Mouse (Mus musculus) left cerebral cortex, postnatal 10 days (tissue): Measurements from ENCODE around the gene Efcab10. TPM values are rescaled to one million over a fixed set of nuclear protein-coding genes. Genes with fewer than 3 reads are reported as not detected.

Experiments used
- DNase-seq, 2 experiments: peaks; one replicate each; pipeline ENCODE4 v3.0.0; 2021 to 2022; ENCODE audit warnings: low spot score in 2 of 2, mixed read lengths in 1 of 2; ENCODE audit errors: extremely low spot score in 1 of 2
- intact Hi-C: fragments of 180-260 bp; cut with DNase I; formaldehyde crosslinking; loops from one replicate; pipeline ENCODE4 v1.15.1; 2025
- total RNA-seq, 2 experiments: library from RNA; stranded (reverse); gene quantifications; 2 replicates each; pipeline ENCODE4 v1.2.3; 2021

Gene Efcab10
- 1 to 10 TPM; 1.6 to 1.9 TPM for total RNA-seq

GRCm38 (mm10) chr12:33394804-33395623 is at the start of gene Efcab10:
Gene Efcab10 (plus strand): TSS chr12:33394854.
- peak; percentile 36 to 74 for DNase-seq
- intact Hi-C loops = loop anchor here (10.0 kb wide), 1 partner anchor 1260 kb away; no protein-coding TSS in a partner anchor

- intact Hi-C loops = no loop called here
- peak in 1 of 2 experiments; percentile 49 for DNase-seq
Measured at GRCm38 (mm10) chr12:33344970-33345772, 49.5 kb upstream of the Efcab10 start.

DNA sequence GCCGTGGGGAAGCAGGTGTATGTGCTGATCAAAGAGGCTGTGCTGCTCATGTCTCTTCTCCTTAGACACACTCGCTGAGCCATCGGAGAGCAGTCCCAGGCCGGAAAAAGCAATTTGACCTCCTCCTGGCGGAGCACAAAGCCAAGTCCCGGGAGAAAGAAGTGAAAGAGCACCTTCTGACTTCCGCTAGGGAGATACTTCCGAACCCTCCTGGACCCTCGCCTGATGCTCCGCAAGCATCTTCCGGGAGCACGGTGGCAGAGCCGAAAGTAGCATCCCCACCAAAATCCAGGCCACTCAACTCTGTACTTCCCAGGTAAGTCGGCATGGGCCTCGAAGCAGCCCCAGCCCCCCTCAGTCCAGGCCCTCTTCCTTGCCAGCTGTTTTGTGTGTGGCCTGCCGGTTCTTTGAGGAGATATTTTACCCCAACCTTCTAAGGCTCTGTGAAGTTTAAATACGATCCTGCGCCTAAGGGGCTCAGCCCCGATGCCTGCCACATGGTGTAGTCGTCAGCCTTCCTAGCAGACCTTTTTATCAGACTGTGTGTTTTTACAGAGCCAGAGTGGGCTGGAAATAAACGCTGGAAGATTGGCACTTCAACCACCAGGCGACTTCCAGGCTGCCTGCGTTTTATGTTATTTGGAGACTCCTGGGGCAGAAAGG is 48.8 kb upstream of the Efcab10 start:
- intact Hi-C loops = no loop called here
- DNase-seq = no peak

GRCm38 (mm10) chr12:33352671-33353070 is 42.0 kb upstream of the Efcab10 start:
- no peak for DNase-seq
- intact Hi-C loops = no loop called here

DNA sequence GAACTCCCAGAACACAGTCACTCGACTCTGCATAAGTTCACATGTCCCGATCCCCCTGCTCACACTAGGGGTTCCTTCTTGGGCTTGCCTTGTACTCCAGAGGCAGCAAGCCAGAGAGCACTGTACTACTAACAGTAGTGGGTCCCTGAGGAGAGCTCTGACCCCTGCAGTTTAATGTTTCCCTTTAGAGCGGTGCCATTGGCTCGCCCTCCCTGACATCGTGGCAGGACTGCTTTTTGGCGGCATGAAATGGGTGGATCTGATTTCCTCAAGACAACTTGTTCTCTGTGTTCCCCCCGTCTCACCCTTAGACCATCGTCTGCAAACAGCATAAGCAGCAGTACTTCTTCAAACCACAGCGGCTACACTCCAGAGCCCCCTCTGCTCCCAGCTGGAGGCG is 36.3 kb upstream of the Efcab10 start:
- DNase-seq = no peak
- intact Hi-C loops = no loop called here

DNA sequence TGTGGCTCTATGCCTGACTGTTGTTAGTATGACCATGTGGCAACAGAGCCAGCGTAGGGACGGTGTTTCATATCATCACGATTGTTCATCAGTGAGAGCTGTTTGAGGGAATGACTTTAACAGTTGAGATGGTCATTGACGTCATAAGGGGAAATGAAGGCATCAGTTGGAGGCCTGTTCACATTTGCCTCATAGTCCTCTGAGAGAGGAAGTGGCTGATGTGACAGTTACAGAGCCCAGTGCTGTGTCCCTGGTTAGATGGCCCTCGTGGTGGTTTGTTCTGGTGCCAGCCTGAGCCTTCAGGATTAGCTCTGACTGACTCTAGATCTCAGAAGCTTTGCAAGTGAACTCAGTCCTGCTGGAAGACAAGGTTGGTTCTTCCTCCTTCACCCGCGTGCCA is 35.4 kb upstream of the Efcab10 start:
- intact Hi-C loops = no loop called here
- no peak for DNase-seq

GRCm38 (mm10) chr12:33359878-33360482 is 34.7 kb upstream of the Efcab10 start:
- DNase-seq = no peak
- intact Hi-C loops = no loop called here

DNA sequence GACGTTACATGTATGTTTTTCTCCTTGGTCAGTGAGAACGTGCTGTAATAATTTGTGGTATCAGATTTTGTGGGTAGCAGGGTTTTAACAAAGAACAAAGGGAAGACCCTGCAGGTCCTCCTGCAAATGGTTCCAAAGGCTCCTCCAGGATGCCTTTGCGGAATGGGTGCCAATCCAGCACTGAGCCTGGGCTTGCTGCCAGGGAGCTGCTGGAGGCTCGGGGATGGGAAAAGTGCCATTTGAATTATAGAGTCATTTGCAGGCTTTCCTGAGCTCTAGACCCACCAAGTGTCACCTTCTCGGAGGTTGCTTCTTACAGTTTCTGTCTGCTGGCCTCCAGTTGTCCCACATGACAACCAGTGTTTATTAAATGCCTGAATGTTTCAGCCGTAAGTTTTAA is 33.9 kb upstream of the Efcab10 start:
- intact Hi-C loops = no loop called here
- peak; percentile 82 to 84 for DNase-seq

- no peak for DNase-seq
- intact Hi-C loops = no loop called here
Measured at GRCm38 (mm10) chr12:33364511-33364910, 30.1 kb upstream of the Efcab10 start.

DNA sequence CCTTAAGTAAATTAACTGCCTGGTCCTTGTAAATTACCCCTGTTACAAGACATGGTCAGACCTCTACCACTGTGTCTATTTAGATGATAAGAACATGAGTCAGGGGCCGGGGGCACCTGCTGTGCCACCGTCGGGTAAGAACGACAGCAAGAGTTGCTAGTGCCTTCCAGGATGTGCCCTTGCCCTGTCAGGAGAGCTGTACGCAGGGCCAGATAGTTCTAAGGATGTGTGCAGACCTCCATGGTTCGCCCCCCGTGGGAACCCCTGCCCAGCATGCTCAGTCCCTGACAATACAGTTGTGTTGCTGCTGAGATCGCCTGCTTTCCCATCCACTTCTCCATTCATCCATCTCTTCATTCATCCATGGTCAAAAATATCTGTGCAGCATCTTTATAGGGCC is 29.5 kb upstream of the Efcab10 start:
- no peak for DNase-seq
- intact Hi-C loops = no loop called here

DNA sequence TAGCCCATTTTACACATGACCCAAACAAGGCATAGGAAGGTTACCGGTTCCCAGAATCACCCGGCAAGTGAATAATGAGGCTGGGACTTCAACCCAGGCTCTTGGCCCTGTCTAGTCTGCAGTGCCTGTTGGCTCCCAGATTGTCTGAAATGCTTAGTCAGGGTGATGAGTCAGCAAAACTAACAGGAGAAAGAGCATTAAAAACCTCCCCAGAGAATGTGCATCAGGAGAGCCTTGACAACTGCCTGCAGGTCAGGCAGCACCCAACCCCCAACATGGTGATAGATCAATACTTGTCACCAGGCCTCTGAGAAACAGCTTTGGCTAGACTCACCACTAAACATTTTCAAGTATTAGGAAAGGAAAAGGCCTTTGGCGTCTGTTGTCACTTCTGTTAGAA is 25.1 kb upstream of the Efcab10 start:
- intact Hi-C loops = no loop called here
- no peak for DNase-seq

DNA sequence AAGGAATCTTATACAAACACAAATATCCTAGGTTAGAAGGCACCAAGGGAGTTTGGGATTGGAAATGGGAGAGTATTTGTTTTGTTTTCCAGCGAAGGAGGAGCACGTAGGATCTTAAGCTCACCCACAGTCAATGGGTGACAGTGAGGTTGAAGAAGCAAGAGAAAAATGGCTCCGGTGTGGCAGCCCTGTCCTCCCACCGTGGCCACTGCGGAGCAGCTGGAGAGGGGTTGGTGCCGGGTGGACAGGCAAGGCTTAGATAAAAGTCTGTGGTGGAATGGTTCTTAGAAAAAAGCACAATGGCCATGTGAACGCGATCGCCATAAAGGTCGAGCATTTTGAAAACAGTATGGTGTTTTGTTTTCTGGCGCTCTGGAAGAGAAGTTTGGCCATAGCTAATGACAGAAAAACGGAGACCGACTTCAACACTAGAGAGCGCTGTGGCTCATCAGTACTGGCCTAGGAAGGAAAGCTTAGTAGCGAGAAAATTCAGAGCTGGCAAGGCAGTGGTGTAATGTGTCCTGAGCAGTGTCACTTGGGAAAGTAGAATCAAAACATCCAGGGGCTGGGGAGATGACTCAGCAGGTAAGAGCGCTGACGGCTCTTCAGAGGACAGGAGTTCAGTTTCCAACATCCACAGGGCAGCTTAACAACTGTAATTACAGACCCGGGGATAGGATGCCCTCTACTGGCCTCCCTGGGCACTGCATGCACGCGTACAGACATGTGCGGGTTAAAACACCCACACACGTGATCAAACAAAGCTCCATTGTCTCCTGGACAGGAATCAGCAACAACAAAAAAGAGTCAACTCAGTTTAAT is 14.8 kb upstream of the Efcab10 start:
- intact Hi-C loops = no loop called here
- peak; percentile 60 to 77 for DNase-seq

DNA sequence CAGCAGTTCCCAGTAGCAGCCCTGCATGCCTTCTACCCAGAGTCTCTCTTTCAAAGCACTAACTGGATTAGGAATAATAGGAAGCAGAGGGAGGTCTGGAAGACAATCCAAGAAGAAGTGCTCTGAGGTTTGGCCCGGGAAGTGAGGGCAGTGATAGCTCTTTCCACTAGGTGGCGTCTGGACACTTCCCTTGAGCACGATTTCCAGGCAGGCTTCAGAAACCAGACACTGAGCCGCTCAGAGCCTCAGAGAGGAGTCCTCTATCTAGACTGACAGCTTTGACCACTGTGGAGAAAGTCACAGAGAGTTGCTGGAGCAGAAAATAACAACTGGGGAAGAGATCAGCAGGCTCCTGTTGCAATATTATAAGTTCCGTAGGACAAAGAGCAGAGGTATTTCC is 5.8 kb upstream of the Efcab10 start:
- intact Hi-C loops = loop anchor here (2.0 kb wide), 1 partner anchor 36 kb away; no protein-coding TSS in a partner anchor
- peak; percentile 71 to 73 for DNase-seq

DNA sequence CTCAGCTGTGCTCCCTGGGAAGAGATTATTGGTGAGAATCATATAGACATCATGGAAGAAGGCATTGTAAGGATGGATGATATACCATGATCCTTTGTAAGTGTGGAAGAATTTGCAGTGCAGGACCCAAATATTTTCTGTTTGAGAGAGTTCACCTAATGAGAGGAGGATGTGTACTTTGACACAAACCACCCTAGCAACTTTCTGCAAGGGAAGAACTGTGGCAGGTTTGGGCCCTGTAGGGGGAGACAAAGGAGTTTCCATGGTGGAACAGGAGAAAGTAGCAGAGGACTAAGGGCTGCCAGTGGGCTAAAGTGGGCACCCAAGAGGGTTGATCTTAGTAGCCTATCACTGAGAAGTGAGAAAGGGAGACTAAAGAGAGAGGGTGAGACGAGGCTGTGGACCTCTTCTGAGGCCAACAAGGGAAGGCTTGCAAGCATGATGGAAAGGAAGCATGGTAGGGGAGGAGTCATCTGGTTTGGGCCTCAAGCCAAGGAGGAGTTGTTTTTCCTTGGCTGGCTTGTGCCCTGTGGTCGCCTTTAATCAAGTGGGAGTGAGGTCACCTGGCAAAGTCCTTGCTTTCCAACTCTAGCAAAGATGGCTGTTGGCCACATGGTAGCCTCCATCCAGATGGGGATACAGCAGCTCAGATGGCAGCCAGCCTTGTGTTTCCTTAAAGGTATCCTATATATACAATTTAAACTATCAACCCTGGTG is 3.7 kb upstream of the Efcab10 start:
- intact Hi-C loops = loop anchor here (10.0 kb wide), 1 partner anchor 1264 kb away; no protein-coding TSS in a partner anchor
- no peak for DNase-seq

DNA sequence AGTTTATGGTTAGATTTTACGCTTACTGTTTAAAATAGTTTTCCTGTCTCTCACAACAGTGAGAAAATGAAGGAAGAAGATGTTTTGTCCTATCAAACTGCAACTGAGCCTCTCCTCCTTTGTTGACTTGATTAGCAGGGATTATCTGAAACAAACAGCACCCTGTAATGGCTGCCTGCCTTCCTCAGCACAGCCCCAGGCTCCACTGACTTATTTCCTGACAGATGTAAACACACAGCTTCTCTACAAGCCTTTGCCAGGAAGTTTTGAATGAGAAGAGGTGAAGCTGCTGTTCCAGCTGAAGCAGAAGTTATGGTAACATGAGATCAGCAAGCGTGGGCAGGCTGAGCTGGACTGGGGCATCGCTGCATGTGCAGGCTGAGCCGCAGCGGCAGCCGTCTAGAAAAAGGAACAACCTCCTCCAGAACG is 8.6 kb downstream of the Efcab10 start:
- intact Hi-C loops = no loop called here
- no peak for DNase-seq

GRCm38 (mm10) chr12:33404996-33405395 is 10.3 kb downstream of the Efcab10 start:
- no peak for DNase-seq
- intact Hi-C loops = no loop called here

DNA sequence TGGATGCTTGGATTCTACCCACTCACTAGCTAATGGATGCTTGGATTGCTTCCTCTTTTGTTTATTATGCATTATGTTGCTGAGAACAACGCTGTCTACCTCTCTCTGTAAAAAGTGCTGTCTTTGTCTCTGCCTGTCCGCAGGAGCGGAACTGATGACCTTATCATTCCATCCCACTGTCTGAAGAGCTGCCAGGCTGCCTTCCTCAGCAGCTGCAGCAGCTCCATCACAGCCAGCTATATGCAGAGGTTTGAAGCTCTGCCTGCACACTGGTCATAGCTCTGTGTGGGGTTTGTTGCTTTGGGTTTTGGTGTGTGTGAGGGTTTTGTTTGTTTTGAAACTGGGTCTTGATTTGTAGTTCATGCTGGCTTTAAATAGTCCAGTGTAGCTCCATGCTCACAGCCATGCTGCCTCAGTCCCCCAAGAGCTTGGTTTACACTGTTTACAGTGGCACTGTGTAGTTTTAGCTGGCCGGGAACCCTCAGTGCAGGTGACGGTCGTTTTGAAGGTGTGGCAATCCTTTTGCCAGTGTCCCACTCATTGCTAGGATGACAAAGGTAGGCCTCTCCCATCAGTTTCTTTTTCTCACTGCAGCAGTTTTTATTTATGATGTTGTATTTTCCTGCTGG is 10.9 kb downstream of the Efcab10 start:
- intact Hi-C loops = no loop called here
- no peak for DNase-seq
